Mouse (Mus musculus): ENCODE data around the gene Rab5c.

Gene Rab5c

GRCm38 (mm10) chr11:100754021-100754692 is 16.1 kb upstream of the Rab5c start:
- DNase-seq (ENCODE audit: low read depth, low spot score) = no peak

- DNase-seq (ENCODE audit: low read depth, low spot score) = no peak
Observed at GRCm38 (mm10) chr11:100752294-100752693, 14.3 kb upstream of the Rab5c start.

GRCm38 (mm10) chr11:100750127-100750526 is 12.1 kb upstream of the Rab5c start:
- DNase-seq (ENCODE audit: low read depth, low spot score) = no peak

- peak; percentile 67 for DNase-seq (ENCODE audit: low read depth, low spot score)
Observed at GRCm38 (mm10) chr11:100749469-100749868, 11.5 kb upstream of the Rab5c start.

- no peak for DNase-seq (ENCODE audit: low read depth, low spot score)
Observed at GRCm38 (mm10) chr11:100748620-100749019, 10.6 kb upstream of the Rab5c start.

GRCm38 (mm10) chr11:100747114-100747513 is 9.1 kb upstream of the Rab5c start:
- DNase-seq (ENCODE audit: low read depth, low spot score) = no peak

GRCm38 (mm10) chr11:100746546-100746945 is 8.5 kb upstream of the Rab5c start:
- DNase-seq (ENCODE audit: low read depth, low spot score) = peak; percentile 52

- DNase-seq (ENCODE audit: low read depth, low spot score) = peak; percentile 85
Observed at GRCm38 (mm10) chr11:100745085-100745484, 7.1 kb upstream of the Rab5c start.

GRCm38 (mm10) chr11:100741348-100741747 is 3.3 kb upstream of the Rab5c start:
- DNase-seq (ENCODE audit: low read depth, low spot score) = no peak

- no peak for DNase-seq (ENCODE audit: low read depth, low spot score)
Observed at GRCm38 (mm10) chr11:100738749-100739148, 734 bp upstream of the Rab5c start.

GRCm38 (mm10) chr11:100737105-100737733 is 796 bp downstream of the Rab5c start:
- DNase-seq (ENCODE audit: low read depth, low spot score) = no peak

- DNase-seq (ENCODE audit: low read depth, low spot score) = no peak
Observed at GRCm38 (mm10) chr11:100736746-100737080, 1.3 kb downstream of the Rab5c start.

- DNase-seq (ENCODE audit: low read depth, low spot score) = no peak
Observed at GRCm38 (mm10) chr11:100735954-100736745, 1.9 kb downstream of the Rab5c start.

- DNase-seq (ENCODE audit: low read depth, low spot score) = no peak
Observed at GRCm38 (mm10) chr11:100735134-100735865, 2.7 kb downstream of the Rab5c start.

- no peak for DNase-seq (ENCODE audit: low read depth, low spot score)
Observed at GRCm38 (mm10) chr11:100730477-100731205, 7.4 kb downstream of the Rab5c start.

GRCm38 (mm10) chr11:100729976-100730375 is 8.0 kb downstream of the Rab5c start:
- no peak for DNase-seq (ENCODE audit: low read depth, low spot score)

GRCm38 (mm10) chr11:100728601-100729000 is 9.4 kb downstream of the Rab5c start:
- no peak for DNase-seq (ENCODE audit: low read depth, low spot score)

- DNase-seq (ENCODE audit: low read depth, low spot score) = no peak
Observed at GRCm38 (mm10) chr11:100727201-100727600, 10.8 kb downstream of the Rab5c start.

- DNase-seq (ENCODE audit: low read depth, low spot score) = no peak
Observed at GRCm38 (mm10) chr11:100724919-100725512, 13.0 kb downstream of the Rab5c start.

GRCm38 (mm10) chr11:100722493-100723028 is 15.5 kb downstream of the Rab5c start:
- no peak for DNase-seq (ENCODE audit: low read depth, low spot score)

All from ZHBTc4 (cell line).